Mouse (Mus musculus): ENCODE measurements around the gene 6030468B19Rik. TPM values are rescaled to one million over a fixed set of nuclear protein-coding genes. Genes with fewer than 3 reads are reported as not detected.

Gene 6030468B19Rik
- polyA plus RNA-seq, 1 experiment from 2014 or later: not detected

DNA sequence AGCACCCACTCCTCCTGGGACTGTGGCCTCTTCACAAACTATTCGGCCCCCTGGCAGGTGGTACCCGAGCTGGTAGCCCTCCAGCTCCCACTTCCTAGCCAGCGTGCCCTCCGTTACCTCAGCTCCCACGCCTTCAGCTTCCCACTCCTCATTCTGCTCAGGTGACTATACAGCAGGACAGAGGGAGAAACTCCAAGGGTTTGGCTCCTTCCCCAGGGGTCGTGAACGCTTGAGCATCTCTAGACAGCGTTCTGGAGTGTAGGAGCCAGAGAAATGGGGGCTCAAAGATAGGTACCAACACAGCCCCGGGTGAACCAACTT, 6.1 kb upstream of the 6030468B19Rik start:
- peaks cover 19% of the 10 kb centered on the region for H3K27me3 ChIP-seq (replicated peaks)
- no peaks in the 10 kb centered on the region for H3K36me3 ChIP-seq (replicated peaks)
- H3K4me1 ChIP-seq: no peaks in the 10 kb centered on the region
- H3K4me2 ChIP-seq: no peak overlapping the region
- no peak overlapping the region for H3K27ac ChIP-seq
- WGBS: 85% methylated on average over 9 of the region's 9 CpGs
- no peak overlapping the region for H3K9ac ChIP-seq
- H3K9me3 ChIP-seq: no peaks in the 10 kb centered on the region
- no peak overlapping the region for H3K4me3 ChIP-seq
- no peak for ATAC-seq (replicated peaks)

DNA sequence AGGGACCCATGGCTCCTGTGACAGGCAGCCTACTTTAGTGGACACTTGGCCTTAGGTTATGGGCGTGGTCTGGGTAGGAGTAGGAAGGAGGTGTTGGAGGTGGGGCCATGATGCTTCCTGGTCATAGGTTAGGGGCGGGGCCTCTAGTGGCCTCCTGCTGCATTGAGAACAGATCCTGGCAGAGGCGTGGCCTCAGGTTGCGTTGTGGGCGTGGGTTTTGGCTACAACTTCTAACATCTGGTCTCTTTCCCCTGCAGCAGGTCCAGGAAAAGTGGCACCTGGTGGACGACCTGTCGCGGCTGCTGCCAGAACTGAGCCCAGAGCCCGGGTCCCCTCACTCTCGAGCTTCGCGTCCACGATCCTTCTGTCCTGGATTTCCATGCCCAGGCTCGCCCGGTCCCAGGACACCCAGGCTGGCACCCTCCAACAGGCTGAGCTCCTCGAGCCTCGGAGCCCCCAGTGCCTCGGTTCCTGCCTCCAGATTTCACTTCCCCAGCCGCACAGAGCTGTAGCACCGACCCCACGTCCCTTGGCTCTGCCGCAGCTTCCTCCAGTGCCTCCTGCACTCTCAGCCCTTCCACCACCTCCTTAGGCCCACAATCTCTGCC, 5.1 kb upstream of the 6030468B19Rik start:
- Histone ChIP-seq H3K27ac (no peak overlapping the region), H3K9me3 (no peaks in the 10 kb centered on the region), H3K4me2 (no peak overlapping the region), H3K27me3 (replicated peaks) (peaks cover 19% of the 10 kb centered on the region), H3K4me1 (no peaks in the 10 kb centered on the region), H3K4me3 (no peak overlapping the region), H3K9ac (no peak overlapping the region), H3K36me3 (replicated peaks) (no peaks in the 10 kb centered on the region)
- 14% methylated on average over 22 of the region's 22 CpGs for WGBS
- ATAC-seq (replicated peaks): no peak

DNA sequence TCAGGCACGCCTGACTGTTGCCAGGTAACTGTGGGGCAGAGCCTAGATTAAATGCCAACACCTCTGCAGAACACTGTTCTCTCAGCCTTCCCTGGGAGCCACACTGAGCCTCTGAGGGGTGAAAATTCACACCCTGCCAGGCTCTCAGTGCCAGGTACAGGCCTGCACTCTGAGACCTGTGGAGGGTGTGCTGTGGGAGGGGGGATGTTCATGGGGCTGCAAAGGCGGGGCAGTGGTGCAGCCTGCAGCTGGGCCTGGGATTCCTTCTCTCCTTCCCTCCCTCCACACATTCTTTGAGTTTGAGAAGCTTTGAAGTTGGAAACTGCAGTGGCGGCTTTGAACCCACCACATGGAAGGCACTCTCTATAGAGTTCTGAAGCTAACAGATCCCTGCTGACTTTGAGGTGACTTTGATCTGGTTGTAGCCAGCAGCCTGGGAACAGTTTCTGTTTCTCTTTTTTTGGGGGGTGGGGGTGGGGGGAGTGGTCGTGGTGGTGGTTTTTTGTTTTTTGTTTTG, 3.4 kb upstream of the 6030468B19Rik start:
- Histone ChIP-seq H3K36me3 (replicated peaks) (no peaks in the 10 kb centered on the region), H3K27ac (no peak overlapping the region), H3K4me1 (no peaks in the 10 kb centered on the region), H3K27me3 (replicated peaks) (peaks cover 19% of the 10 kb centered on the region), H3K4me2 (no peak overlapping the region), H3K4me3 (no peak overlapping the region), H3K9me3 (no peaks in the 10 kb centered on the region), H3K9ac (no peak overlapping the region)
- WGBS: 57% methylated on average over 4 of the region's 4 CpGs
- ATAC-seq (replicated peaks): no peak

DNA sequence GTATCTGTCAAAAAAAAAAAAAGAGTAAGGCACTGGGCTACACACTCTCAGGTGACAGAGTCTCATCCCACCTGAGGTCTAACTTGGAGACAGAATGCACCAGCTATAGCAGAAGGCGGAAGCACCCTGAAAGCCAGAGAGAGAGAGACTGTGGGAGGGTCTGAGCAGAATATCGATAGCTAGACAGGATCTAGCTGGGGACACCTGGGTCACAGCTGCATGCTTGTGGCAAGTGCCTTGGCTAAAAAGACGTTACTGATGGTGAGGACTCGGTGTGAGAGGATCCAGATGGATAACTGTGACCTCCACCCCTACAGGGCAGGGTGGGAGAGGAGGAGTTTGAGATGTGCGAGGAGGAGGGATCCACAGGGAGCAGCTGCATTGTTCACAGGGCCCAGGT, 506 bp upstream of the 6030468B19Rik start:
- 47% methylated on average over 5 of the region's 5 CpGs for whole genome bisulfite sequencing
- H3K4me1 ChIP-seq: no peaks in the 10 kb centered on the region
- no peaks in the 10 kb centered on the region for H3K36me3 ChIP-seq (replicated peaks)
- H3K9ac ChIP-seq: no peak overlapping the region
- no peaks in the 10 kb centered on the region for H3K9me3 ChIP-seq
- H3K4me2 ChIP-seq: no peak overlapping the region
- ATAC-seq (replicated peaks): no peak
- no peak overlapping the region for H3K4me3 ChIP-seq
- peaks cover 5% of the 10 kb centered on the region; the same call in 1 of the 2 replicates for H3K27me3 ChIP-seq (replicated peaks)
- H3K27ac ChIP-seq: no peak overlapping the region

- Histone ChIP-seq H3K36me3 (replicated peaks) (no peaks in the 10 kb centered on the region), H3K9ac (no peak overlapping the region), H3K27me3 (replicated peaks) (no peaks in the 10 kb centered on the region), H3K27ac (no peak overlapping the region), H3K9me3 (no peaks in the 10 kb centered on the region), H3K4me3 (no peak overlapping the region), H3K4me2 (no peak overlapping the region), H3K4me1 (no peaks in the 10 kb centered on the region)
- 45% methylated on average over 2 of the region's 2 CpGs for WGBS
- ATAC-seq (replicated peaks): no peak
Observed at GRCm38 (mm10) chr11:117798160-117798541, 691 bp downstream of the 6030468B19Rik start.

- no peaks in the 10 kb centered on the region for H3K4me1 ChIP-seq
- 71% methylated on average over 5 of the region's 5 CpGs for WGBS
Observed at GRCm38 (mm10) chr11:117799174-117799573, 1.7 kb downstream of the 6030468B19Rik start.

DNA sequence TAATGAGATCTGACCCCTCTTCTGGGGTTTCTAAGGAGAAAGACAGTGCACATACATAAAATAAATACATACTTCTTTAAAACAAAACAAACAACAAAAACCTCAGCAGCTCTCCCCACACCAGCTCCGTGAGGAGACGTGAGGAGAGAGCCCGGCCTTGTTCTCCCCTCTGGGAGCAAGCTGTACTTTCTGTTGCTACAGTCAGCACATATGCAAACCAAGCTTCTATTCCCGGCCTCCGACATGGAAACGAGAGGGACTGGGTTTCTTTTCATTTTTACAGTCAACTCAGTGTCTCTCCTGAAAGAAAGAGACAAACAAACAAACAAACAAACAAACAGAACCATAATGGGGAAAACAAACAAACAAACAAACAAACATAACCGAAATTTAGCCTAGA, 2.6 kb downstream of the 6030468B19Rik start:
- Histone ChIP-seq H3K27me3 (replicated peaks) (no peaks in the 10 kb centered on the region), H3K36me3 (replicated peaks) (no peaks in the 10 kb centered on the region), H3K4me3 (no peak overlapping the region), H3K4me2 (no peak overlapping the region), H3K27ac (no peak overlapping the region), H3K9me3 (no peaks in the 10 kb centered on the region), H3K9ac (no peak overlapping the region), H3K4me1 (no peaks in the 10 kb centered on the region)
- ATAC-seq (replicated peaks): no peak
- WGBS: 88% methylated on average over 7 of the region's 7 CpGs

More at GRCm38 (mm10) chr11:117799174-117799573, 1.7 kb downstream of the 6030468B19Rik start:
- no peak overlapping the region for H3K4me3 ChIP-seq
- ATAC-seq (replicated peaks): no peak
- H3K9ac ChIP-seq: no peak overlapping the region
- H3K27ac ChIP-seq: no peak overlapping the region
- H3K27me3 ChIP-seq (replicated peaks): no peaks in the 10 kb centered on the region
- no peaks in the 10 kb centered on the region for H3K36me3 ChIP-seq (replicated peaks)
- no peak overlapping the region for H3K4me2 ChIP-seq
- H3K9me3 ChIP-seq: no peaks in the 10 kb centered on the region

DNA sequence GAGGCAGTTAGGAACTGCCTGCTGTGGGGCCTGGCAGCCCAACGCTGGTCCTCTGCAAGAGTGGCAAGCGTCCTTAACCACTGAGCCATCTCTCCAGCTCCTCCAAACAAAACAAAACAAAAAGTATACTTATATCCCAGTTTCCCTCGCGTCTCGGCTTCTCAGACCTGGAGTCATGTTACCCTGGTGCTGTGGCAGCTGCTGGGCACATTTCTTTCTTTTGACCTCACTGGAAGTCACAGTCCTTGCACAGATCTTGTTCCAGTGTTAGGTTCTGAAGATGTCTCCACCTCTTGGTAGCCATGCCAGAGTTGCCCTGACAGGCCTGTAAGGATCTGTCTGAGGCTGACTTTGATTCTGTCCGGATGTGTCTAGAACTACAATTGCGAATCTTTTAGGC, 4.2 kb downstream of the 6030468B19Rik start:
- no peaks in the 10 kb centered on the region for H3K27me3 ChIP-seq (replicated peaks)
- no peaks in the 10 kb centered on the region for H3K9me3 ChIP-seq
- H3K4me2 ChIP-seq: no peak overlapping the region
- no peaks in the 10 kb centered on the region for H3K36me3 ChIP-seq (replicated peaks)
- no peak for ATAC-seq (replicated peaks)
- WGBS: 82% methylated on average over 7 of the region's 7 CpGs
- H3K4me3 ChIP-seq: no peak overlapping the region
- no peak overlapping the region for H3K27ac ChIP-seq
- no peaks in the 10 kb centered on the region for H3K4me1 ChIP-seq
- no peak overlapping the region for H3K9ac ChIP-seq

DNA sequence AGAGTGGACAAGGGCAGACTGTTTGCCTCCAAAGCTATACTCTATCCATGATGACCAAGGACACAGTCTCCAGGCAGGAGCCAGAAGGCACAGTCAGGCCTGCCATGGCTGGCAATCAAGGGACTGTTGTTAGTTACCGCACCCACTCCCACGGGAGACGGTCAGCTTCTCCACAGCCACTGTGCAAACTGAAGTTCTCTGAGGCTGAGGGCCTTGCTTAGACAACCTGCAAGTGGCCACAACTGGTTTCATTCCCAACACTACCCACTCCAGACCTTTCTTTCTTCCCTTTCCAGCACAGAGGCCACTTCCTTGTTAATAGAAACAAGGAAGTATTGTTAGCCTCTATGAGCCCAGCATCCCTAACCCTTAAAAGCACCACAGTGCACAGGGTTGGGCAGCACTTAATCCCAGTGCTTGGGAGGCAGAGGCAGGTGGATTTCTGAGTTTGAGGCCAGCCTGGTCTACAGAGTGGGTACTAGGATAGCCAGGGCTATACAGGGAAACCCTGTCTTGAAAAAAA, 5.8 kb downstream of the 6030468B19Rik start:
- H3K4me3 ChIP-seq: no peak overlapping the region
- no peak overlapping the region for H3K27ac ChIP-seq
- H3K9me3 ChIP-seq: no peaks in the 10 kb centered on the region

GRCm38 (mm10) chr11:117806781-117807180, 9.3 kb downstream of the 6030468B19Rik start:
- WGBS: 94% methylated on average over 6 of the region's 6 CpGs
- no peaks in the 10 kb centered on the region for H3K9me3 ChIP-seq
- ATAC-seq (replicated peaks): no peak
- no peak overlapping the region for H3K4me2 ChIP-seq
- no peak overlapping the region for H3K4me3 ChIP-seq
- H3K4me1 ChIP-seq: peaks cover 20% of the 10 kb centered on the region
- no peak overlapping the region for H3K9ac ChIP-seq
- H3K27ac ChIP-seq: no peak overlapping the region
- H3K27me3 ChIP-seq (replicated peaks): peaks cover 21% of the 10 kb centered on the region
- no peaks in the 10 kb centered on the region for H3K36me3 ChIP-seq (replicated peaks)

More for the DNA sequence above, 5.8 kb downstream of the 6030468B19Rik start:
- Histone ChIP-seq H3K9ac (no peak overlapping the region), H3K36me3 (replicated peaks) (no peaks in the 10 kb centered on the region), H3K4me2 (no peak overlapping the region), H3K27me3 (replicated peaks) (no peaks in the 10 kb centered on the region), H3K4me1 (no peaks in the 10 kb centered on the region)
- ATAC-seq (replicated peaks): no peak
- 92% methylated on average over 3 of the region's 3 CpGs for WGBS

DNA sequence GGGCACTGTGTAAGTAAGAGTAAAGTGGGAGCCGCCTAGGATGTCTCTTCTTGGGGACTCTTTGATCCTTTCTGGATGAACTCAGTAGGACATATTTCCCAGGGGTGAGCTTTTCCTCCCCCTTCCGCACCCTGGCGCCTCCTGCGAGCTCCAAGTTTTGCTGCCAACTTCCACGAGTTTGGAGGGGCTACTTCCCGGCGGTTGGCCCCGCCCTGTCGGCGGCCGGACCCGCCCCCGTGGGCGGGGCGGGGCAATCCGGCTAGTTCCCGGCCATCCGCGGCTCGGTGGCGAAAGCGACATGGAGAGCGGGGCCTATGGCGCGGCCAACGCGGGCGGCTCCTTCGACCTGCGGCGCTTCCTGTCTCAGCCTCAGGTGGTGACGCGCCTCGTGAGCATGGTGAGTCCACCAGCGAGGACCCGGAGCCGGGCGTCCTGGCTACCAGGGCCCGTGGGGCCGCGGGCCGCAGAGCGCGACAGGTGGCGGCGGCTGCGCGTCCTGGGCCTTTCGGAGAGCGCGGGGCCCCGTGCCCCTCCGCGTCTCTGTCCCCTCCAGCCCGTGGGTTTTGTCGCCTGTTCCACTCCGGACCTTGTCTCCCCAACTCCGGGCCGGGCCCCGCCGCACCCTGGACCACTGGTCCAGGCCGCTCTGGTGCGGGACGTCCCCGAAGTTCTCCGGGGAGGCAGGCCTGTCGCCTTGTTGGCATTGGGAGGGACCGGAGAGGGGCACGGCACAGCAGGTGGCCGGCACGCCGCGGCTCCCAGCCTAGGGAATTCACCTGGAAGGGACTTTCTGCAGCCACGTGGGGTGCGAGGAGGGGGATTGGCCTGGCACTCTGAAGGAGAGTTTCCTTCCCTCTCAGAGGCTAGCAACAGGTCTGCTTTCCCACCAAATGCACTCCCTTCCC, 12.2 kb downstream of the 6030468B19Rik start, which contains the start of the genes Gm20708 and Syngr2:
Gene Gm20708 (plus strand): TSS at position 262 of the 905 bp plus-strand sequence.
Gene Syngr2 (plus strand): TSS at position 262 of the 905 bp plus-strand sequence.
- peaks cover 21% of the 10 kb centered on the region for H3K27me3 ChIP-seq (replicated peaks)
- H3K4me3 ChIP-seq: peak within 1 kb of the TSS; percentile 54
- H3K9me3 ChIP-seq: no peaks in the 10 kb centered on the region
- peak within 1 kb of the TSS; percentile 96 for H3K4me2 ChIP-seq
- whole genome bisulfite sequencing: under 1% methylated on average over 60 of the region's 75 CpGs
- H3K9ac ChIP-seq: peak within 1 kb of the TSS; percentile 50
- H3K36me3 ChIP-seq (replicated peaks): no peaks in the 10 kb centered on the region
- peaks cover 20% of the 10 kb centered on the region for H3K4me1 ChIP-seq
- peak; percentile 46; the same call in 1 of the 2 replicates for ATAC-seq (replicated peaks)
- H3K27ac ChIP-seq: no peak within 1 kb of the TSS

DNA sequence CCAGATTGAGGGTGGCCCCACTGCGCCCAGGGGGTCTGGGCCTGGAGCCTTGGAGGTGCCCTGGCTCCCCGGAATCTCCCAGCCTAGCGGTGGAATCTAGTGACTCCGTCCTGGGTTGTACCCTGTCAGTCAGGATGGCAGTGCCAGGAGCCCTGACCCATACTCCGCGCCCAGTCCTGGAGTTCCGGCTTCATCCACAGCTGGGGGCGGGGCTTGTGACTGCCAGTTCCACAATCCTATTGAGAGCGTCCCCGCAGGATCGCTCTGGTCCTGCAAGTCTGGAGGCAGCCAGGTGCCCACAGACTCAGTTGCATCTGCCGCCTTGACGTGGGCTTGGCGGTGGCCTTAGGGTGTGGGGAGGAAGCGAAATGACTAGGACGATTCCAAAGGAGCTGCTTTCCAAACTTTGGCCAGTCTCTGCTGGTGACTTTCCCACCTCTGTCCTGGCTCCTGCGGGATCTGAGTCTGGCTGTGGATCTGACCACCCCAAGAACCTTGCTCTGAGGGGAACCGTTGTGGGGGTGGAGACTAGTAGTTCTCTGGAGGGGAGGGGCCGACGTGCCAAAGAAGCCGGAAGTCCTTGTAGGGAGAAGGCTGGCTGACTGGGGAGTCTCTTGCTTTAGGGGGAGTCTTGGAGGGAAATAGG, 13.1 kb downstream of the 6030468B19Rik start:
- Histone ChIP-seq H3K4me2 (peak overlapping the region; percentile 96), H3K27me3 (replicated peaks) (peaks cover 21% of the 10 kb centered on the region), H3K4me1 (peaks cover 20% of the 10 kb centered on the region), H3K9me3 (no peaks in the 10 kb centered on the region), H3K27ac (no peak overlapping the region), H3K36me3 (replicated peaks) (no peaks in the 10 kb centered on the region), H3K4me3 (peak overlapping the region; percentile 54), H3K9ac (peak overlapping the region; percentile 50; the same call in 1 of the 2 replicates)
- 2% methylated on average over 21 of the region's 21 CpGs for WGBS
- peak; percentile 78; the same call in 1 of the 2 replicates for ATAC-seq (replicated peaks)

Data from midbrain, embryonic 15.5 days (tissue).